In the genomic region with DNA sequence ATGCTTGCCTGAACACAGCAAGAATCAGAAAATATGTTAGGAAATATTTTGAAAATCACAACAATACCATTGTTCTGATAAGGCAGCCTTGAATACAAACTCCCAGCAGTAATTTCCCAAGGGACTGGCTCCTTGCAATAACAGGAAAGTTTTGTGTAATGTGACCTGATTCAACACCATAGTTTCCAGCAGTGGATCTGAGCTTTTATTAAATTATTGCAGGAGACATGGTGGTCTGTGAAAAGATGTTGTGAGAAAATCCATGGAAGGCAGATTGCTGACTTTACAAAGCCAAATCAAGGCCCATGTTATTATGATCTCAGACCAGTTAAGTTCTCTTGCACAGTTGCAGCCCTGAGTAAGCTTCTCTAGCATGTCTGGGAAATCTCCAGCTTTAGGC, we compare ENCODE assay signal across 14 mouse cellular contexts.
"Had no signal": no experiment of that assay in that cellular context is flagged by ENCODE, and none has a peak within 500 bp of the region (broad histone marks: within the 10 kb centered on the region; RNA-seq: fewer than 3 reads in every experiment).

No protein-coding gene starts in this region.

- H3K4me2 ChIP-seq: limb, embryonic 15.5 days; liver, embryonic 12.5 days; lung, embryonic 14.5 days; neural tube, embryonic 12.5 days; stomach, embryonic 15.5 days had no signal

- H3K27ac ChIP-seq: limb, embryonic 15.5 days; liver, embryonic 12.5 days; midbrain, embryonic 10.5 days; neural tube, embryonic 12.5 days; stomach, embryonic 15.5 days had no signal

- H3K9me3 ChIP-seq: limb, embryonic 15.5 days; liver, embryonic 12.5 days; midbrain, embryonic 10.5 days; neural tube, embryonic 12.5 days; stomach, embryonic 15.5 days had no signal

- H3K4me3 ChIP-seq: limb, embryonic 15.5 days; liver, embryonic 12.5 days; midbrain, embryonic 10.5 days; neural tube, embryonic 12.5 days; stomach, embryonic 15.5 days had no signal

- DNase-seq: kidney, postnatal 25 days; layer of hippocampus, adult 9-11 months; layer of hippocampus, postnatal 36 days; lung, embryonic 14.5 days; lung, postnatal 10 days; lung, postnatal 4 days; midbrain, embryonic 14.5 days; thymus, adult 2 months; thymus, postnatal 25 days had no signal

- H3K27me3 ChIP-seq: limb, embryonic 15.5 days; liver, embryonic 12.5 days; neural tube, embryonic 12.5 days; stomach, embryonic 15.5 days had no signal

- H3K4me1 ChIP-seq: limb, embryonic 15.5 days; liver, embryonic 12.5 days; midbrain, embryonic 10.5 days; neural tube, embryonic 12.5 days; stomach, embryonic 15.5 days had no signal

- H3K36me3 ChIP-seq: limb, embryonic 15.5 days; liver, embryonic 12.5 days; midbrain, embryonic 10.5 days; neural tube, embryonic 12.5 days; stomach, embryonic 15.5 days had no signal
